Mouse (Mus musculus): ENCODE data around the gene C130050O18Rik.

DNA sequence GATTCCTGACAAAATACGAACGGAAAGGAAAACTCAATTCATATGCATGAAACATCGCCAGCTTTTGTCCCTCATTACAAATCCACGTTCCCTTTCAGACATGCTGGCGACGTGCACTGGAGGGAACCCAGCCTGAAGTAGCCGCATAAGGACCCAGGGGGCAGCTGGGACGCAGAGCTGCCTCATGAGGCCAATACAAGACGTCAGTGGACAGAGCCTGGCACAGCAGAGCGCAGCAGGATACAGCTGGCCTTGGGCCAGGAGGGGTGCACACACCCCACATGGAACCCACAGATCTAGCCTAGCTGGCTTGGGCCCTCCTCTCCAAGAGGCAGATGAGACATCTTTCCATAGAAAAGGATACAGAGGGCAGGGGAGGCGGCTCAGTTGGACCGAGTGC, 33.4 kb downstream of the C130050O18Rik start:
- TF ChIP-seq GATA1 (IDR thresholded peaks at IDR 0.05; ENCODE audit: low read length) (no peak), TAL1 (IDR thresholded peaks at IDR 0.05; ENCODE audit: low read length) (no peak)

Measured in erythroblast, embryonic 14.5 days (primary cell).